Mouse (Mus musculus) bone marrow, adult 2 months (tissue): ENCODE data around the gene 1700025C18Rik. TPM values are rescaled to one million over a fixed set of nuclear protein-coding genes. Genes with fewer than 3 reads are reported as not detected.

Experiments used
- H3K27ac ChIP-seq: fragments of 200-500 bp; 2 replicates; pipeline ENCODE4 v1.5.1; 2012; ENCODE audit warnings: low read depth, mild to moderate bottlenecking, control low read depth, inconsistent platforms, low read length; ENCODE audit not compliant: control insufficient read depth, poor library complexity, insufficient read depth
- H3K4me1 ChIP-seq: fragments of 200-500 bp; 2 replicates; pipeline ENCODE4 v1.6.1; 2011; ENCODE audit warnings: low read length; ENCODE audit not compliant: control insufficient read depth, insufficient read depth
- H3K4me3 ChIP-seq: fragments of 200-500 bp; replicated peaks from 2 replicates; pipeline ENCODE3; 2011; ENCODE audit warnings: mild to moderate bottlenecking, low read depth, low read length, control low read depth; ENCODE audit not compliant: control insufficient read depth
- CTCF ChIP-seq: fragments of 200-500 bp; IDR thresholded peaks from 2 replicates; pipeline ENCODE4 v1.5.1; 2011; ENCODE audit warnings: low read length, control low read depth; ENCODE audit not compliant: control insufficient read depth, insufficient read depth
- POLR2A ChIP-seq: fragments of 200-500 bp; IDR thresholded peaks from 2 replicates; pipeline ENCODE4 v1.6.1; 2011; ENCODE audit warnings: low read depth, mild to moderate bottlenecking, control low read depth, low read length, borderline replicate concordance; ENCODE audit not compliant: control insufficient read depth
- WGBS: fragments of 180-500 bp; shearing (Covaris S2); methylation state at CpG from one replicate; pipeline ENCODE4 v1.1.7; 2018; 5-methylcytosine and 5-hydroxymethylcytosine counted together
- polyA plus RNA-seq: library from polyadenylated mRNA; stranded (reverse); fragments of >200 nt; gene quantifications from 2 replicates; pipeline ENCODE4 v1.2.4, GENCODE M21; 2011; ENCODE audit warnings: low replicate concordance; ENCODE audit not compliant: missing spikeins, insufficient read depth, insufficient read length

1700025C18Rik gene
- polyA plus RNA-seq, 1 experiment: not detected

DNA sequence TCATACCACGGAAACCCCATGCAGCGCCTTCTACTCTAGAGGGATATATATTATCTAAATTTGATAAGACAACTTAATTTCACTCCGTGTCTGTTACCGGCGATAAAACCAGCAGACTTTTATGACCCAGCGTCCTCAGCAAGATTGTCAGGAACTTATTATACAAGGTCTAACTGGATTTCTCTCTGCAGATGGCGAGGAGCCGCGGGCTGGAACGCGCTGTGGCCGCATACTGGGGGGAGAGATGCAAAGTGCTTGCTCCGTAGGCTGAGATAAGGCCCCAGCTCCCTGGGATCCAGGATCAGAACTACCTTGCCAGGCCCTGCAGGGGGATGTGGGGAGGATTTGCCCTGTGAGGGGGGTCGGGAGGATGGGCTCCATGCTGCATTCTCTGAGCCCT, 1.1 kb downstream of the 1700025C18Rik start:
- 51% methylated on average over 14 of the region's 14 CpGs for WGBS
- no peak for TF ChIP-seq CTCF
- Histone ChIP-seq H3K4me1 (no peaks in the 10 kb centered on the region), H3K27ac (no peak overlapping the region), H3K4me3 (no peak overlapping the region)

DNA sequence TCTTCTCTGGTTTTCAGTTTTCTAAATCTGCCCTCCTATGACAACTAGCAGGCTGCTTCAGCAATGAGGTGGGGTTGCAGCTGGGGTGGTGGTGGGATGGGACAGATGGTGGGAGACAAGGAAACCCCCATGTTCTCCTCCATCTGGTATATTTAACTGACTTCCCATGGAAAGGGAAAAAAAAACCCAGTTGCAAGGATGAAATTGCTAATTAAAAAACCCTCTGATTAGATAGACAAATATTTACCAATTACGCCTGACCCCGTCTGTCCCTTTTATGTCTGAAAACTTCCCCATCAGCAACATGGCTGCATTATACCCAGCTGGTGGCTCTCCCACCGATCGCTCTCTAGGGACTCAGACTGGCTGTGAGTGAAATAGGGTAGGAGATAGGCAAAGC, 3.9 kb downstream of the 1700025C18Rik start:
- 78% methylated on average over 4 of the region's 4 CpGs for WGBS
- no peaks in the 10 kb centered on the region for H3K4me1 ChIP-seq
- TF ChIP-seq CTCF (no peak), POLR2A (no peak)
- no peak overlapping the region for H3K27ac ChIP-seq
- H3K4me3 ChIP-seq: no peak overlapping the region

DNA sequence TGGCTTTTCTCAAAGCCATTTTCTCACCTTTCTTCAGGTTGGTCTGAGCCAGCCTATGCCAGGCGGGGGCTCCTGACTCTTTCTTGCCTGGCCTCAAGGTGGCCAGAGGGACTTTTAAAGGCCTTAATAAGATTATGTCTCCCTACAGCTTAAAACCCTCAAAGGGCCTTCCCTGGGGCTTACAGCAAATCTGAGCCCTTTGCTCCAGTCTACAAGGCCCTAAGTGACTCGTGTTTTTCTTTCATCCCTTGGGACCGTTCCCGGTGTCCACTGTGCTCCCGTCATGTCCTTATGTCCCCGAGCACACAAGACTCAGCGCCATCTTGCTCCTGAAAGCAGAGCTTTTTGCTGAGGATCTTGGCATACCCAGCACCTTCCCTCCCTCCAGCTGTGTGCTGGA, 9.3 kb downstream of the 1700025C18Rik start:
- no peak overlapping the region for H3K4me3 ChIP-seq
- 33% methylated on average over 7 of the region's 7 CpGs for whole genome bisulfite sequencing
- no peaks in the 10 kb centered on the region for H3K4me1 ChIP-seq
- no peak for TF ChIP-seq CTCF
- TF ChIP-seq POLR2A: no peak
- no peak overlapping the region for H3K27ac ChIP-seq

DNA sequence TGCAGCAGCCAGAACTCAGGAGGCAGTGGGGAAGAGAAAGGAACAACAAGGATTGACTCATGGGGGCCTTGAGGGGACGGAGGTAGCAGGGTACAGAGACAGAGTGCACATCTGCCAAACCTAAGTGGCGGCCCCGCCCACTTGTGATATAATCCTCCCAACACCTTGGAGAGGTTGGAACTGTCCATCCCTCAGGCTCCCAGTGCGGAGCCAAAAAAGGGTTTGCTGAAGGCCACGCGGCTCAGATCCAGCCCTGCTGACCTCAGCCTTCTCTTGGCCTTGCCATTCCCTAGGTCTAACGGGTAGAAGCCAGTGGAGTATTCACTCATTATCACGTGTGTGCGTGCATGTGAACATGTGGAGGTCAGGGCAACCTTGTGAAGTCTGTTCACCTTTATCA, 9.9 kb downstream of the 1700025C18Rik start:
- no peaks in the 10 kb centered on the region for H3K4me1 ChIP-seq
- no peak overlapping the region for H3K27ac ChIP-seq
- WGBS: 30% methylated on average over 9 of the region's 9 CpGs
- no peak for TF ChIP-seq POLR2A
- TF ChIP-seq CTCF: no peak
- H3K4me3 ChIP-seq: no peak overlapping the region

DNA sequence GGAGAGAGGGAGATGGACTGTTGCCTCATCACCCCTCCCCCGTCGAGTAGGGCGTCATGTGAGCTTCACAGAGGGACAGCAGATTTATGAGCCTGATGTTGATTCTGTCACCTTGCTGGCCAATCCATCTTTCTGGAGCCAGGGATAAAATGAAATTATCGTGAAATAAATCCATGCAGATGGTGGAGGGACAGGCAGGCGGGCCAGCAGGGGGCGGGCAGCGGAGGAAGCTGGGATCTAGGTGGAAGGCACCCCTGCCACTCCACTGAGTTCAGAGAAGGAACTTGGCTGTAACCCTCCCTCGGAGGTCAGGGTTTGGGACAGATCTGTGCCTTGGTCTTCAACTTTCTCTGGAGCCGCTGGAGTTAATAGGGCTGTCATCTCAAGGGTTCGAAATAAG, 11.9 kb downstream of the 1700025C18Rik start:
- H3K4me3 ChIP-seq: no peak overlapping the region
- 19% methylated on average over 10 of the region's 10 CpGs for WGBS
- H3K27ac ChIP-seq: no peak overlapping the region
- H3K4me1 ChIP-seq: no peaks in the 10 kb centered on the region
- TF ChIP-seq CTCF: no peak
- no peak for TF ChIP-seq POLR2A

DNA sequence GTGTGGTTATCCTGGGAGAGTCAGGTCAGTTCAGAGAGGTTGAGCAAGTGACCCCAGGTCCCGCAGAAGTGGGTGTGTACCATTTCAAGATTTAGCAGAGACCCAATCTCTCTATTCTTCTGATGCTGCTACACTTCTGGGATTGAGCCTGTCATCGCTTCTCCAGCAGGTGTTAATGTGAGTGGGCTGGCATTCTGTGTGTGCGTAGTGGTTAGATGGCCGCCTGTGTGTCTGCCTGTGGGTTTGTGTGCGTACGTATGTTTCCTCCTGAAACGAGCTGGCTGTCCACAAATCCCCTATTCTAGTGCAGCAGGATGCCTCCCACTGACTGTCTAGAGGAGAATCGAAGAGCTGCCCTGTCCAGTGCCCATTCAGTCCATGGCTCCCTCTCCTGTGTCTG, 12.5 kb downstream of the 1700025C18Rik start:
- TF ChIP-seq CTCF (no peak), POLR2A (no peak)
- H3K27ac ChIP-seq: no peak overlapping the region
- H3K4me3 ChIP-seq: no peak overlapping the region
- H3K4me1 ChIP-seq: no peaks in the 10 kb centered on the region
- 28% methylated on average over 8 of the region's 8 CpGs for WGBS

DNA sequence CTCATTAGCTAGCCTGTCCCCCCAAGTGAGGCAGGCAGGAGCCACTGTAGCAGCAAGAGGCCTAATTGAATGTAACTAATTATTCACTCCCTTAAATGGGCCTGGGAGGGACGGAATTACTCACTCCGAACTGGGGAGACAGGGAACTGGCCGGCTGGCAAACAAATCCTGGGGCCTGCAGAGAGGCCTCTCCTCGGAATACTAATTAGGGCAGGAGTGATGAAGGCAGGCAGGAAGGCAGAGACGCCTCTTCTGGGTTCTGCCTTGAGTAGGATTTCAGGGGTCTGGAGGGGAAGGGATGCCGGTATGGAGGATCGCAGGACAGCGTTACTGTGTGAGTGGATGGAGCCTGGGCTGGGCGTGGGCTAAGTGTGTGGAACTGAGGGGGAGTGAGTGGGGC, 13.5 kb downstream of the 1700025C18Rik start:
- no peak overlapping the region for H3K4me3 ChIP-seq
- WGBS: 17% methylated on average over 9 of the region's 9 CpGs
- no peak overlapping the region for H3K27ac ChIP-seq
- TF ChIP-seq POLR2A (no peak), CTCF (no peak)
- no peaks in the 10 kb centered on the region for H3K4me1 ChIP-seq

DNA sequence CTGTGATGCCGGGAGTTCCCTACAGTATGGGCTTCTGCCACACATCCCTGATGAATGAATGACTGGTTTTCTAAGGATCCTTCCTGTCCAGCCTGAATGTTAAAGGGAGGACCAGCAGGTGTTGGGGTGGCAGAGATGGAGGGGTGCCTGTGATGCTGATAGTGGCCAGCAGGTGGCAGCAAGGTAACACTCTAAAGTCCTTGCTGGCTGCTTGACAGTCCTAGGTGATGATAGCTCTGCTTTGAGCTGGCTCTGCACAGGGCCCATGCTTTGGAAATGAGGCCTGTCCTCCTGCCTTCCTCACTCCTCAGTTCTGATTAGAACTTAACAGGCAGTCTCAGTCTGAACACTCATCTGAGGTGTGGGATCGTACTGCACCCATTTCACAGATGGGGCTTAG, 15.6 kb downstream of the 1700025C18Rik start:
- no peaks in the 10 kb centered on the region for H3K4me1 ChIP-seq
- no peak overlapping the region for H3K27ac ChIP-seq
- 36% methylated on average over 2 of the region's 2 CpGs for WGBS
- H3K4me3 ChIP-seq: no peak overlapping the region
- TF ChIP-seq POLR2A (no peak), CTCF (peak; percentile 95)

DNA sequence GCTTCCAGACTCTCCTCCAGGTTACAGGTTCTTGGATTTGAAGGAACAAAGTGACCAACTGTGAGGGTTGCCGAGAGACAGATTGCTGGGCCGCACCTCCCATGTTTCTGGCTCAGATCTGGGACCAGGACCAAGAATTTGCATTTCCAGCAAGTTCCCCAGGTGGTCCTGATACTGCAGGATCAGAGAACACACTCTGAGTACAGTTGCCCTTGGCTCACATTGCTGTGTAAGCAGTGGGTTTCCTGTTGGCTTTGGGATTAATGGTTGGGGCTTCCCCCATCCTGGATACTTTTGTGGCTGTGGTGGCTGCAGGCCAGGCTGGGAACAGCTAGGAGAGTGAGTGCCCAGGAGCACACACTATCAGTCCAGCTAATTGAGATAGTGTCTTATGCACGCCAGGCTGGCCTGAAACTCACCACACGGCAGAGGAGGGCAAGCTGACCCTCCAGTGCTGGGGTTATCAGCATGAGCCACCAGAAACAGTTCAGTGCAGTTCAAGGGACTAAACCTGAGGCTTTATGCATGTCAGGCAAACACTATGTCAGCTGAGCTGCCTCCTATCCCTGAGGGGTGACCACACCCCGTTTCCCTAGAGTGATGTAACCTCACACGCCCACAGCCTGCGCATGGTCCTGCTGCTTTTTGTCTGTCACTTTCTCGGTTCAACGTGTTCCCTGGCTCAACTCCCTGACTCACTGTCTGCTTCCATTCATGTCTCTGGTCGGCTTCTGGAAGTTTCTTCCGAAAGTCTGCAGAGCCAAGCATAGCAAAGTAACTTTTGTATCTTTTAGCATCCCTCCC, 16.3 kb downstream of the 1700025C18Rik start:
- WGBS: 32% methylated on average over 11 of the region's 11 CpGs
- H3K27ac ChIP-seq: no peak overlapping the region
- TF ChIP-seq POLR2A (no peak), CTCF (no peak)
- H3K4me1 ChIP-seq: no peaks in the 10 kb centered on the region
- H3K4me3 ChIP-seq: no peak overlapping the region
